Mouse (Mus musculus) induced T-regulatory cell, adult 2 months (primary cell): ENCODE data around the gene Krtcap2.

Experiments
- DNase-seq: peaks from one replicate; pipeline ENCODE4 v3.0.0-alpha.2; 2012; ENCODE audit warnings: low read depth

Krtcap2 gene

GRCm38 (mm10) chr3:89280606-89281511 lies 35.1 kb downstream of the Krtcap2 start, which contains the start of gene Efna1:
Efna1 (minus strand) TSS chr3:89281142.
- peak; percentile 60 for DNase-seq

GRCm38 (mm10) chr3:89281579-89282290 lies 36.0 kb downstream of the Krtcap2 start:
- DNase-seq: peak; percentile 93

GRCm38 (mm10) chr3:89282291-89282643 lies 36.5 kb downstream of the Krtcap2 start:
- no peak for DNase-seq

GRCm38 (mm10) chr3:89284261-89284660 lies 38.5 kb downstream of the Krtcap2 start:
- no peak for DNase-seq

- DNase-seq: no peak
Measured at GRCm38 (mm10) chr3:89285526-89285925, 39.8 kb downstream of the Krtcap2 start.

GRCm38 (mm10) chr3:89287286-89287685 lies 41.5 kb downstream of the Krtcap2 start:
- DNase-seq: no peak

- no peak for DNase-seq
Measured at GRCm38 (mm10) chr3:89288503-89288928, 42.8 kb downstream of the Krtcap2 start.

- no peak for DNase-seq
Measured at GRCm38 (mm10) chr3:89291874-89292273, 46.1 kb downstream of the Krtcap2 start.

GRCm38 (mm10) chr3:89292303-89292702 lies 46.5 kb downstream of the Krtcap2 start:
- DNase-seq: no peak

- no peak for DNase-seq
Measured at GRCm38 (mm10) chr3:89293247-89293918, 47.6 kb downstream of the Krtcap2 start.

- DNase-seq: no peak
Measured at GRCm38 (mm10) chr3:89294195-89294594, 48.4 kb downstream of the Krtcap2 start.

- DNase-seq: no peak
Measured at GRCm38 (mm10) chr3:89295685-89296230, 50.0 kb downstream of the Krtcap2 start.

- no peak for DNase-seq
Measured at GRCm38 (mm10) chr3:89296761-89297396, 51.1 kb downstream of the Krtcap2 start.

- DNase-seq: no peak
Measured at GRCm38 (mm10) chr3:89298908-89299307, 53.1 kb downstream of the Krtcap2 start.

GRCm38 (mm10) chr3:89299499-89299898 lies 53.7 kb downstream of the Krtcap2 start:
- DNase-seq: peak; percentile 68
